Mouse (Mus musculus): ENCODE data around the gene Cd59b.

Gene Cd59b

DNA sequence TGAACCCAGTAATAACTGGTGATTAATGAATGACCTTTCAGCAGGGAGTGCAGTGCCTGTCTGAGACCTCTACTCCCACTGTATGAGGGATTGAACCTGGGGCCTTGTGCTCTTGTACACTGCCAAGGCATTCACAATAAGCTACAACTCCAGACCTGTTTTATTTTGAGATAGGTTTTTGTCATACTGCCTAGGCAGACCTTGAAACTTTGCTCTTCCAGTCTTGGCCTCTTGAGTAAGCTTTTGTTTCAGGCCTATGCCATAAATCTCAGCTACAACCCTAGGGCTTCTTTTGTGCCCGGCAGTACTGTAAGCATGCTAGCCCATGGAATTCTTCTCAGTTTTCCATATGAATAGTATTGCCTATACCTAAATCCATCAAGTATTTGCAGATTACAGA, 49.4 kb downstream of the Cd59b start:
- no peak for DNase-seq (ENCODE audit: low spot score)

DNA sequence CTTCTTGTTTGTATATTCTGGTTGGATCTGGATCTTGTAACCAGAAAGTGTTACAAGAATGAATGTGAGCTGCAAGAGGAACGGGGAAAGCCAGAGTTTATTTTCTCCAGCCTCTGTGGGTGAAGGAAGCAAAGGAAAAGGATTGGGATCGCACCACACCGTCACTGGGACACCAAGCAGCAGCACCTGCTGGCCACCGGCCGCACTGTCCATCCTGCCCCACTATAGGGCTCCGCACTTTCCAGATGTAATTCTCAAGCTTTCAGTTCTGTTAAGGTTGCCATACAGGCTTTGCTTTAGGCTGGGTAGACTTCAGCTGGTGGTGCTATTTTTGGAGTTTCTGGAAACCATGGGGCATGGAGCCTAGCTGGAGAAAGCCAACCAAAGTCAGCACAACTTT, 50.7 kb downstream of the Cd59b start:
- DNase-seq (ENCODE audit: low spot score), result no peak

DNA sequence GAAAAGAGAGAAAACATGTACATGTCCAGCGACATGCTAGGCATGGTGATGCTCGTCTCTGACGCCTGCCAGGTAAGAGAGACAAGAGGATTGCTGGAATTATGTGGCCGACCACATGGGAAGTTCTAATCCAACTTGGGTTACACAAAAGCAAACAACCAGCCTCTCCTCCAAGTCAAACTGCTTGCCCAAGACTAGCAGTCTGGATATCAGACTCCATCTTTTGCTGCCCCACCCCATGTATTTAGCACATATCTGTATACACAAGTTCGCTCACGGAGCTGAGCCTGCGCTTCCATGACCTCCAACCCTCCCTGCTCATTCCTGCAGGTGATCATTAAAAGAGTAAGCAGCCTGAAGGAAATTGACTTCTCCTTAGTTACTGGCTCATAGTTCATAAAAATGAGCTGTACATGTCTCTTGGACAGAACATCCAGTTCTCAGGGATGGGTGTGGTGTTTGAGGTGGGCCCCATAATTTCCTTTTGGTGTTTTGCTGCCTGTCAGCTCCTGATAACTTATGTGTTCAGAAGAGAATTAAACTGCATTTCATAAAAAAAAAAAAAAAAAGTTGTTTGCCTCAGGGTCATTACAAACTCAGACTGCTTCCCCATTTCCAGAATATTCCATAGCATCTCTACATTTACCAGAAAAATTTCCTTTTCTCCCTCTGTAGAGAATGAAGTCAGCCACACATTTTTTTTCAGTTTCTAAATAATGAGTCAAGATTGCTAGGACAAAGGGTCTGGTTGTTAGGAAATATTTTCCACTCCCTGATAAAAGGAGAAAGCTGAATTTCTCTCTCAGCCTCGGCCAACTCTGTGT, 52.2 kb downstream of the Cd59b start:
- DNase-seq (ENCODE audit: low spot score), result no peak

DNA sequence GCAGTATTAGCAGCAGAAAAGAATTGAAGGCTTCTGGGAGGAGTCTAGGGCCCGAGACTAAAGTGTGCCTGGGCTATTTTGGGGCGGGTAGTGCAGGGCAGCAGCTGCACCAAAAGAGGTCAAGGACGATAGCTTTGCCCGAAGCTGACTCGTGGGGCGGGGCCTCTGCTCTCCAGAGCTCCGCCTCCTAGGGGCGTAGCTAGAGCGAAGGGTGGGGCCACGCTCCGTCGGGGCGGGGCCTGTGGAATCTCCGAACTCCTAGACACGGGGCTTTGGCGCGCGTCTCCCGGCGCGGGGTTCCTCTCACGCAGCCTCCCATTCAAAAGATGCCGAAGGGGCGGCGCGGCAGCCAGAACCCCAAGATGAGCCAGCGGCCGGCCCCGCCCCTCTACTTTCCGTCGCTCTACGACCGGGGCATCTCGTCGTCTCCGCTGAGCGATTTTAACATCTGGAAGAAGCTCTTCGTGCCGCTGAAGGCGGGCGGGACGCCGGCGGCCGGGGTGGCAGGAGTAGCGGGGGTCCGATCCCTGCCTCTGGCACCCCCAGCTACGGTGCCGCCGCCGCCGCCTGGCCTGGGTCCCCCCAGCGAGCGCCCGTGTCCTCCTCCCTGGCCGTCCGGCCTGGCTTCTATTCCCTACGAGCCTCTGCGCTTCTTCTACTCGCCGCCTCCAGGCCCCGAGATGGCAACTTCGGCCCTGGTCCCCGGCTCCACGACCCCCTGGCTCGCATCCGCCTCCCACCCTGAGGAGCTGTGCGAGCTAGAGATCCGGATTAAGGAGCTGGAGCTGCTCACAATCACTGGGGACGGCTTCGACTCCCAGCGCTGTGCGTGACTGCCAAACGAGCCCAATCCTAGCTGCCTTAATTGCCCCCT, 53.1 kb downstream of the Cd59b start, which contains the start of gene A930018P22Rik:
TSS of gene A930018P22Rik (plus strand) at position 265 of the 874 bp plus-strand sequence.
- peak; percentile 94 for DNase-seq (ENCODE audit: low spot score)

DNA sequence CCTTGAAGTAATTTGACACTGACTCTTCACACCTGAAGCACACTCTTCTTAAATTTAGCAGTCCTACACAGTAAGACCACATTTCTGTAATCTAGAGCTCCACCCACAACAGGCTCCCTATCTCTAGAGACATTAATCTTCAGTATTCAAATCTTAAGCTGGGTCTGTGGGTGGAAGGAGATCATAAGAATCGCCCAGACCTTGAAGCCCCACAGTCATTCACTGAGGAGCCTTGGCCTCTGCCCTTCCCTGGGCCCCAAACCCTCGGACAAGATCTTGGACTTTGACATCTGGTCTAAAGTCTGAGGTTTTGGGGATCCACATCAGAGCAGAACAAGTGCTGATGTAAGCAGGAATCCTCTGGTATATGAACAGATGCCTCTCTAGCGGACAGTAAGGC, 53.9 kb downstream of the Cd59b start:
- DNase-seq (ENCODE audit: low spot score), result no peak

DNA sequence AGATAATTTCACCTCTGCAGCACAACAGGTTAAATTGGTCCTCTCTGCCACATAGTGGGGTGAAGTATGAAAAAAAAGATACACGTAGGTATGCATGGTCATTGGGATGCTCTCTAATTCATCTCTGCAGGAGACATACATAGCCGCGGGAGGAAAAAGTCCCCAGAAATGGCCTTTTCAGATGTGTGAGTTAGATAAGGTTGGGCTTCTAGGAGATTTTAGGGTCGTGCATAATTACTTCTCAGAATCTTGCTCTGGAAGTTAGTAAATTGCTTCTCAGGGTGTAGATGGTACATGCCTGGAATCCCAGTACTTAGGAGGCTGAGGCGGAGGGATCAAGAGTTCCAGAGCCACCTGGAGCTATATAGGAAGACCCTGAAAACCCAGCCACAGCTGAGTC, 54.4 kb downstream of the Cd59b start:
- DNase-seq (ENCODE audit: low spot score), result no peak

DNA sequence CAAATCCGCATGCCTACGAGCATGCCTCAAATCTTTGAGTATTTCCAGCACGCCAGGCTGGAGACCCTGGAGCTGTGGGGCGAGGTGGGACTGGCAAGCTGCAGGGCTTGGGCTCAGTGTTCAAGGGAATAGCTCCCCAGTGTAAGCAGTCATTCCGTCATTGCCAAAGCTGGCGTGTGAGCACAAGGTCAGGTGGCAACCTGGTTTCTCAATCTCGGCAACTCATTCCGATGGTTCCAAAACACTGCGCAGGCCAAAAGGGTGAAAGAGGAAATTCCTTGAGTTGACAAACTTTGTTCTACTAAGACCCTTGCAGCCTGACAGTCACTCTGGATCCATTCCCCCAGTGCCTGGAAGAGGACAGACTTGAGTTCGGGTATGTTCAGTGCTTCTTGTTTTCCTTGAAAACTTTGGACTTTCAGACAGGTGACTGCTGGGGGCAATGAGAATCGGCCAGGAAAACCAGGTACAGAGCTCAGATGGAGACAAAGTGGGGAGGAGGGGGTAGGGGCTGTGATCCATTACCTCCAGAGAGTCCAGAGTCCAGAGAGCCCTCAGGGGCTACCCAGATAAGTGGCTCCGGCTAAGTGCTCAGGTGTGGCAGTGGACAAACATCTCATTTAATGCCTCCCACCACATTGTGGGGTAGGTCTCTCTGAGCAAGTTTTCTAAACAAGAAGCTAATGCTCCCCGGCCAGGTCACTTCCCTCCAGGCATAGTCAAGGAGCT, 59.3 kb downstream of the Cd59b start:
- DNase-seq (ENCODE audit: low spot score), result no peak

DNA sequence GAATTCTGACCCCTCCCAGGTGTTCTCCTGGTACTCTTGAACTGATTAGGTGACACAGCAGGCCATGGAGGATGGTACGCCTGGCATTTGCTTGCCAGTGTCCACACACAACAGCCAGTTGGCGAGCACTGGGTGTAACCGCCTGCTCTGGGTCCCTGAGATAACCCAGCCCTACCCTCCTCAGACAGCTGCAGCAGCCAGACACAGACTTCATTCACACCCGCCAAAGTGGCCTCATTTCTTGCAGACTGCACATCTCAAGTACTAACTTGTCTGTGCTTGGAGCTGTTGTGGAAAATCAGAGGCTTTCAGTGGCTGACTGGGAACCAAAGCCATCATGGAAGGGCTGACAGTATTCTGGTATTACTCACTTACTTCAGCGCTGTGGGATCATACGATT, 60.5 kb downstream of the Cd59b start:
- no peak for DNase-seq (ENCODE audit: low spot score)

DNA sequence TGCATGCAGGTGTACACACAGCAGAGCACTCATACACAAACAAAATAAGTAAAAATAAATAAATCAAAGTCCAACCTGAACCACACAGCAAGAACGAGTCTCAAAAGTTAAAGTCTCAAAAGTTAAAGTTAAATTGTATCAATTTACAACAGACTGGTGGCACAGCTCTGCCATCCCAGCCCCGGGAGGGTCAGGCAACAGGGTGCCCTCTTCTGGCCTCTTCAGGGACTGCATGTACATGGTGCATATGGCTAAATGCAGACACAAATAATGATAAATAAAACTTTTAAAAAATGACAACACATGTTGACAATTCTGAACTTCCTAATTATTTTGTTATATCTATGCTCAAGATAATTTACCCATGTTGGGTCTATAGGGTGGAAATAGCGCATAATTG, 61.3 kb downstream of the Cd59b start:
- peak; percentile 56 for DNase-seq (ENCODE audit: low spot score)

DNA sequence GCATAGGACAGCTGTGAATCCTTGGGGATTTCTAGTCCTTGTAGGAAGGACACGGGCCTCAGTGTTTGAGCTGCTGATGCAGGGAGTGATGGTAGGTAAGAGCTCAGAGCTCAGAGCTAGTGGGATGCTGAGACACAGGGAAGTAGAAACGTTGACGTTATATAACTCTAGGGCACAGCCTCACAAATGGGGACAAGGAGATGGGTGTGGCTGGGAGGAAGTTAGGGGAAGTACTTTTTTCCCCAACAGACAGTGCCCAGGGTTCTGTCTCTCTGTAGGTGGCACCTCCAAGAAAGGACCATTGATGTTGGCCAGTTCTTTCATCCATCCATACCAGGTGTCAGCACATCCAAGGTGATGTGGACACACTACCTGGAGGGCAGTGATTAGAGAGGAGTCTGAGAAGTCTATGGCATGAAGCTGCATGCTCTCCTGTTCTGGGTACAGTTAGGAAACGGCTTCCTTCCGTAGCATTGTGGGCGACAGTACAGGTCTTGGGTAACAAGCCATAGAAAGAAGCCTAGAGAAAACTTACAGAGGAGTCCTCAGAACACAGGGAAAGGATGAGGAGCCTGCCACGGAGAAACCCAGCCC, 62.7 kb downstream of the Cd59b start:
- no peak for DNase-seq (ENCODE audit: low spot score)

DNA sequence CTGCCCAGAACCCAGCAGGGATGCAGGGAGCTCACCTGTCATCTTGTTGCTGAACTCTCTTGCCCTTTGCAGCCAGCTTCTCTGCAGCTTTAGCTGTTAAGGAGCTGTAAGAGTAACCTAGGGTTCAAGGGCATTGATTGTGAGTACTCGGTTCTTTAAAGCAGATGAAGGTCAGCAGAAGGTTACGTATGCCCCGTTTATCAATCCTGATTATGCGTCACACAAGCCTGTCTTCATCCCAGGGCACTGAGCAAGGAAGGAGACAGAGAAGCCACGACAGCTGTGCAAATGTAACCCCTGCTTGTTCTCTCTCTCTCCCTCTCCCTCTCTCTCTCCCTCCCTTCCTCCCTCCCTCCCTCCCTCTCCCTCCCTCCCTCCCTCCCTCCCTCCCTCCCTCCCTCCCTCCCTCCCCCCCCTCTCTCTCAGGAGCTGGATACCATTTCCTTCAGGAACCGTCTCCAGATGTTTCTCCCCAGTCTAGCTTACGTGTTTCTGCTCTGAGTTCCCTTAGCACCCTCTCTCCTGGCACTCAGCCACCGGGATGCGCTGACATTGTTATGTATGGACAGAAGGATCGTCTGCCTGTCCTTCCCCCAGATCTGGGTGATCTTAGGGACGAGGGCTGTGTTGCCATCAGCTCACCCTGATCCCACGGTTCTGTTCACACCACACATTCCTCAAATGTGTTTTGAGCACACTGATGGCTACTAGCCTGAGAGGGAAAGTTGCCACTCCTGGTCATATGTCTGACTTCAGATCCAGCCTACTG, 63.6 kb downstream of the Cd59b start:
- DNase-seq (ENCODE audit: low spot score), result no peak

DNA sequence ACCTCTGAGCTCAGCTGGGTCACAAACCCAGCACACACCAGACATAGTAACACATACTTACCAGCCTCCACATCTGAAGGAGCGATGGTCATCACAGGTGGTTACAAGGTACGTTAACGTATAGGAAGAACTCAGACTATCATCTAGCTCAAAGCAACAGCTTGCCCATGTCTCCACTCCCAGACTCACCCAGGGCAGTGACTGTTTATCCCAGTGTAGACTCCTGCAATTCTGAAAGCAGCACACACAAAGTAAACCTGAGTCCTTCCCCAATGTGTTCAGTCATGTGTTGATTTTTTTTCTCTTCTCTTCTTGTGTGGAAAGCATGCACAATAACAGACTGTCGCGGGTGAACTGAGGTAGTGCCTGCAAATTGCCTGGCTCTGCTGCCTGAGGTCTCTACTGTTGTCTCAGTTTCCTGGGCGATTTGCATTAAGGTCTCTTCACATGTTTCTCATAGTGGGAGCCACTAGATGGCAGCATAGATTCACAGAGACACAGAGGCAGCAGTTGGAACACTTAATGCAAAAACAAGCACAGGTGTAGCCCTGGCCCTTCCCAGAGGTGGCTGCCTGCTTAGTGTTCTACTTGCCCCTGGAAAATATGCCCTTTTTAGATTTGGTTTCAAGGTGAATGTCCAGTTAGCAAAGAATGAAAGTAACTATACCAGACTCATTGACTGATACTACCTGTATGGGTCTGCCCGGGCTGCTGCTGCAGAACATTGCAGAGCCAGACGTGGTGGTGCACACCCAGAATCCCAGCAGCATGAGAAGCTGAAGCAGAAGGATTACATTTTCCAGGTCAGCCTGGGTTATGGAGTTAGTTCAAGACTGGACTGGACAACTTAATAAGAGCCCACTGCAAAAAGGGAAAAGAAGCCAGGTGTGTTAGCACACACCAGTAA, 64.8 kb downstream of the Cd59b start:
- peak; percentile 92 for DNase-seq (ENCODE audit: low spot score)

DNA sequence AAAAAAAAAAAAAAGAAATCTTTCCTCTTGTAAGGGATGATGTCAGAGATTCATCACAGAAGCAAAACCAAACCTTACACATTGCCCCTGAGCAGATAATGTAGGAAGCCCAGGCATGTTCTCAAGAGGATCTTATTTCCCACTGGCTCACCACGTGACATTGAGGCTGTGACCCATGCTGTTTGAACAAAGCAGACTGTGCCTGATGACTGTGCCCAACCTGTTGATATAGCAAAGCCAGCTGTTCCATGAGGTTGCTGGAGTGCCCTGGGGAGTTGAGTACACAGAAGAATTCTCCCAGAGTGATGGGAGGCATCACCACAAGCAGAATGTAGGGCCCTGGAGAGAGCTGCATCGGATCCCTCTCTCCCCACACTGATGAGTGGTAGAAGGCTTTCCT, 66.3 kb downstream of the Cd59b start:
- DNase-seq (ENCODE audit: low spot score), result no peak
